Mouse (Mus musculus) small intestine, adult 2 months (tissue): ENCODE measurements around the gene Casp9.

ENCODE experiments used
- CTCF ChIP-seq: fragments of 200-500 bp; IDR thresholded peaks from 2 replicates; pipeline ENCODE4 v1.5.1; 2012; ENCODE audit warnings: low read depth, mild to moderate bottlenecking, control low read depth, inconsistent platforms, low read length, moderate library complexity, mixed read lengths; ENCODE audit not compliant: insufficient replicate concordance, insufficient read length; ENCODE audit errors: extremely low read depth
- POLR2A ChIP-seq: fragments of 200-500 bp; IDR thresholded peaks from 2 replicates; pipeline ENCODE4 v1.6.1; 2012; ENCODE audit warnings: low read depth, mild to moderate bottlenecking, control low read depth, inconsistent platforms, low read length, moderate library complexity

- TF ChIP-seq CTCF = no peak
- no peak for TF ChIP-seq POLR2A
Measured at GRCm38 (mm10) chr4:141833911-141834310, 40.5 kb downstream of the Casp9 start.
